Mouse (Mus musculus) cortical plate, adult 2 months (tissue): ENCODE data around the gene Ndufs6.

ENCODE experiments used
- CTCF ChIP-seq: fragments of 200-500 bp; IDR thresholded peaks from 2 replicates; pipeline ENCODE4 v1.5.1; 2011; ENCODE audit warnings: mild to moderate bottlenecking, control low read depth, low read length; ENCODE audit not compliant: insufficient read depth; ENCODE audit errors: extremely low read depth
- POLR2A ChIP-seq: fragments of 200-500 bp; IDR thresholded peaks from 2 replicates; pipeline ENCODE4 v1.6.1; 2011; ENCODE audit warnings: mild to moderate bottlenecking, low read length, control low read depth; ENCODE audit not compliant: insufficient read depth; ENCODE audit errors: extremely low read depth

GRCm38 (mm10) chr13:73374612-73375011 is 46.3 kb upstream of the Ndufs6 start:
- no peak for TF ChIP-seq CTCF
- TF ChIP-seq POLR2A: no peak
